Mouse (Mus musculus): ENCODE measurements around the gene Car9.
"Not testable (repeated sequence)": the region's sequence is repeated elsewhere in the genome, so short reads cannot be mapped to it uniquely, and the experiment has no call there.

Gene Car9

DNA sequence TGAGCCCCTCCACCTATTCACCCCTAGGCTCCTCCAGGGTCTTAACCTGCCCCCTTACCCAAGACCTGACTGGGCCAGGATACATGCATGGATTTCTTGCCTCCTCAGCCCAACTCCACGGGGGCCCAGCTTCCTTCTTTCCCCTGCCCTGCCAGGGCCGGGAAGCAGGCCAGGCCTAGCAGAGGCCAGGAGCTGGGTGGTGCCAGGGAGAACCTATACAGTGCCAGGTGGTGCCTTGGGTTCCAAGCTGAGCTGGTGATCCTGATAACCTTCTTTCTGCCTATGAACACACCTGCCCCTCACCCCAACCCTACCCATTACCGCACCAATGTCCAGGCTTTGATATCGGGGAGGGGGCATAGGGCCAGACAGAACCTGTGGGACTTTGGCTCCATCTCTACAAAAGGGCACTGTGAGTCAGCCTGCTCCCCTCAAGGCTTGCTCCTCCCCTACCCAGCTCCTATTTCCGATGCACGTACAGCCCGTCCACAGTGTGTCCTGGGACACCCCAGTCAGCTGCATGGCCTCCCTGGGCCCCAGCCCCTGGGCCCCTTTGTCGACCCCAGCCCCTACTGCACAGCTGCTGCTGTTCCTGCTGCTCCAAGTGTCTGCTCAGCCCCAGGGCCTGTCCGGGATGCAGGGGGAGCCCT is at the start of gene Car9:
TSS of gene Car9 (plus strand) at position 431 of the 650 bp plus-strand sequence.
- DNase-seq (ENCODE audit: low read depth in 1 of 2, low spot score in 2 of 2): no peak

DNA sequence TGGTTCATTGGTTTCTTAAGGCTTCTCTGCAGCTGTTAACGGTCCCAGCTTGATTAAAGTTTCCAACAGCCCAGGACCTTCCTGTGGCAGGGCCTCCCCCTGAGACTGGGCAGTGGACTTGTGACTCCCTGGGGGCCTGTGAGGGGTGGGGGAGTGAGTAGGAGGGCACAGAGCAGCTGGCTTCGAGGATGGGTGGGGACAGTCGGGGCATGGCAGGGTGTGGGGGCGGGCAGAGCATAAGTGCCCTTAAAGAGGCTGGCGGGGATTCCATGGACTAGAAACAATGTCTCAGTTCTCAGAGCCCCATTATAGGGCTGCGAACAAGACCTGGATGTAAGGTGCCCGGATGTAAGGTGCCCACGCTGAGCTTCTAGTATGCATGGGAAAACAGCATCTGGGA is 49.6 kb upstream of the Car9 start:
- no peak for DNase-seq (ENCODE audit: low read depth in 1 of 2, low spot score in 2 of 2)

DNA sequence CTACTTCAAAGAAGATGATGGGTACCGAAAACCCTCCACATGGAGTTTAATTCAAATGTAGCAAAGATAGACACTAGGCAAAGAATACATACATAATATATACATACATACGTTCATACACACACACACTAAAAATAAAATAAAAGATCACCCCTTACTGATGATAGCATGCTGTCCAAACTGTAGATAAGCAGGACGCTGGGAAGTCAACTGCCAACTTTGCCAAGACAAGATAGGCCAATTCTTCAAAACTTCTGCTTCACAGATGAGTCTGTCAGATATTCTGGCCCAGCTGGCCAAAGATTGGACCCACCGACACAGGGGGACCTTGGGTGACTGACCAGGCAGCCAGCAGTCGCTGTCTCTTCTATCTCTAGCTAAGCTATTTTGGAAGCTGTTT is 43.7 kb upstream of the Car9 start:
- no peak for DNase-seq (ENCODE audit: low read depth in 1 of 2, low spot score in 2 of 2)

GRCm38 (mm10) chr4:43465935-43466334 is 40.8 kb upstream of the Car9 start:
- no peak for DNase-seq (ENCODE audit: low read depth in 1 of 2, low spot score in 2 of 2)

DNA sequence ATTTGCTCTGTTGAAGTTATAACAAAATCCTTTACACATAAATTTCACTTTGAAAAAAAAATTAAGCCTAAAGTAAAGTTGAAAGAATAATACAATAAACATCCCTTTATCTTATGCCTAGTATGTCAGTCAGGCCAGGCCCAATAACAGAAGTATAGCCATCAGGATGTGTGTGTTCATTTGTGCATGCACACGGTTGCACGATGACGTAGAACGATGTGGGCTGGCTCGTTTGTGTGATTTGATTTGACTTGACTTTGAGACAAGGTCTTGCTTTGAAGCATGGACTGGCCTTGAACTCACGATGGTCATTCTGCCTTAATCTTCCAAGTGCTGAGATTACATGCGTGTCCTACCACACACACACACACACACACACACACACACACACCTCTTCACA is 39.9 kb upstream of the Car9 start:
- DNase-seq (ENCODE audit: low read depth in 1 of 2, low spot score in 2 of 2): no peak

DNA sequence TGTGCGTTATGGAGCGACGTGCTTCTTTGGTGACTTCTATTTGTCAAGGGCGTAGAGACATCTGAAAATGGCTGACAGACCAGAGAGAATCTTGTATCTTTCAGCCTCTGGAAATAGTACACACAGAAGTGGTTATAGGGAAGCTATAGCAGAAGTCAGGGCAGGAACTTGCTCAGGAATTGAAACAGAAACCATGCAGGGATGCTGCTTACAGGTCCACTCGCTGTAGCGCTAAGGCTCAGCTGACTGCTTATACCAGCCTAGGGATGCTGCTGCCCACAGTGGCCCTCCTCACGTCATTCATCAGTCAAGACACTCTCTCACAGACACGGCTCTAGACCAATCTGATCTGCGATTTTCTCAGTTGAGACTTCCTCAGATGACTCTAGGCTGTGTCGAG is 36.5 kb upstream of the Car9 start:
- DNase-seq (ENCODE audit: low read depth in 1 of 2, low spot score in 2 of 2): no peak

DNA sequence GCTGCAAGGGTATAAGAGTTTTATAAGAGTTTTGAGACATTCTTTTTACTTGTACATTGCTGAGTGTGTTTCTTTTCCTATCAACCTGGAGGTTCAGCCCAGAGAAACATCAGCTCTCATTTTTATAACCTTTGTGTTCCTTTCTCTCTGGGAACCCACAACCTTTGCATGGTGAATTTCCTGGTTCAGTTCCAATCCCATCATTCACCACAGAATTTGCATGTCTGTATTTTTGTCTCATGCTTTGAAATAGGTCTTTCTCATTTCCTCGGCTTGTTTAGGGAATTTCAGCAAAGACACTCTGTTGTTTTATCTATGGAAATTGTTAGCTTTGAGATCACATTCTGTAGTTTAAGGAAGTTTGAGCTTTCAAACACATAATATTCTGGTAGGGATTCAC is 33.1 kb upstream of the Car9 start:
- no peak for DNase-seq (ENCODE audit: low read depth in 1 of 2, low spot score in 2 of 2)

- DNase-seq (ENCODE audit: low read depth in 1 of 2, low spot score in 2 of 2): no peak
Measured at GRCm38 (mm10) chr4:43476604-43477003, 30.2 kb upstream of the Car9 start.

DNA sequence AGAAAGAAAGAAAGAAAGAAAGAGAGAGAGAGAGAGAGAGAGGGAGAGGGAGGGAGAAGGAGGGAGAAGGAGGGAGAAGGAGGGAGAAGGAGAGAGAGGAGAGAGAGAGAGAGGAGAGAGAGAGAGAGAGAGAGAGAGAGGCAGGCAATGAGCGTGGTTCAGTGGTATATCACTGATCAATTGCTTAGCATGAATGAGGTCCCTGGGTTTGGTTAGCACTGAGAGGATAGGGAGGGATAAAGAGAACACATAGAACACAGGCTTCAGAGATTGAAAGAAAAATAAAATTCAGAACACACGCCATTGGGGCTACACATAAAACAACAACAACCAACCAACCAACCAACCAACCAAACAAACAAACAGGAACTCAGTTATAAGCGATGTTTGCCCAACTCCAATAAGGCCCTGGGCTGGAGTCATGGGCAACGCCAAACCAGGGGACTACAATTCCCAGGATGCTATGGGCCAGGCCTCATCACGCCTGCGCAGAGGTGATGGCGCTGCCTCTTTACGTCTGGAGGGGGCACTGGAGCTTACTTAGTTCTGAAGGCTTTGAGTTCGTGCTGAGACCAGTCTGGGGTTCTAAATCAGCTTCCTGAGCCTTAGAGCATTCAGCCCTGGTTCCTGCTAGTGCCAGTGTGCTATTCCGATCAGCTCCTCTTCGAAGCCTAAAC is 28.8 kb upstream of the Car9 start:
- DNase-seq (ENCODE audit: low read depth in 1 of 2, low spot score in 2 of 2): peak; percentile 68 to 83

DNA sequence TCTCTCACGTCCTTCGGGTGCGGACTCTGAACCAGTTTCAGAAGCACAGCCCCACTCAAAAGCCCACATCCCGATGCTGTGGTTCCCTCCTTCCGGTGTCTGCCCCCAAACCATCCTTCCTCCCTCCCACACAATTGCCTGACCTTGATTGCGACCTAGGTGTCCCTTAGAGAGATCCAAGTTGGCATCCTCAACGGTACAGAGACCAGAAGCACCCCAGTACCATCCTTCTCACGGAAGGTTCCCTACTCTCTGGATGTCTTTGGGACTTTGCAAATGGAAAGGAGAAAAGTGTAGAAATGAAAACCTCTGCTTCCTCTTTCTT is 28.3 kb upstream of the Car9 start:
- no peak for DNase-seq (ENCODE audit: low read depth in 1 of 2, low spot score in 2 of 2)

DNA sequence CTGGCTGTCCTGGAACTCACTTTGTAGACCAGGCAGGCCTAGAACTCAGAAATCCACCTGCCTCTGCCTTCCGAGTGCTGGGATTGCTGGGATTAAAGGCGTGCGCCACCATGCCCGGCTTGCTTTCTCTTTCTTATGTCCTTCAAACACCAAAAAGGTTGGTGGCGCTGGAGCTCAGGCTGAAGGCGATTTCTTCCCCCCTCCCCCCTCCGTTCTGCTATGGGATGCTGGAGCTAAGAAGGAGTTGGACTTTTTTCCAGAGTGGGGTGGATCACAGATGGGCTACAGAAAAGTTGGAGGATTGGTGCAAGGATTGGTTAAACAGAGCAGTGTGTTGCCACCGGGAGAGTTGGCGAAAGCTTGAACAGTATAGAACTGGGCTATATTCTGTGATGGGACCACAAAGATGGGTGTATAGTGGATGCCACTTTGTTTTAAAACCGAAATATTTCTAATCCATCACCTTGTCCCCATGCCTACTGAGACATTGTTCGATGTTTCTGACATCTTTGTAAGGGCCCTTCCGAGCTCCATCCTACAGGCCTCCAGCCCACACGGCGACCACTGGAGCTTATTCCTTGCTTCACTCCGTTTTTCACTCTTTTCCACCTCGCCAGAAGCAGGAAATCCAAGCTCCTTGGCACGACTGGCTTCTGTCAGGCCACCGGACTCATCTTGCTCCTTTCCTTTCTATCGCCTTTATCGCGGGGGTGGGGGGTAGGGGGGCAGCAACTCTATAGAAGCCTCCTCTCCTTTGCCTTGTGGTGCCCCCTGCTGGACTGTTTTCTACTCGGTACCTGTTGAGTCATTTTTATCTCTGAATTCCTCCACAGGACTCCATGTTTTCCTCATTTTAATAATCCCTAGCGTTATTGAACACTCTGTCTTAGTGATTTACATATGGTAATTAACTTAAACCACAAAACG is 27.6 kb upstream of the Car9 start:
- peak in 1 of 2 experiments; percentile 44 for DNase-seq (ENCODE audit: low read depth in 1 of 2, low spot score in 2 of 2)

- DNase-seq (ENCODE audit: low read depth in 1 of 2, low spot score in 2 of 2): no peak
Measured at GRCm38 (mm10) chr4:43480985-43481384, 25.8 kb upstream of the Car9 start.

DNA sequence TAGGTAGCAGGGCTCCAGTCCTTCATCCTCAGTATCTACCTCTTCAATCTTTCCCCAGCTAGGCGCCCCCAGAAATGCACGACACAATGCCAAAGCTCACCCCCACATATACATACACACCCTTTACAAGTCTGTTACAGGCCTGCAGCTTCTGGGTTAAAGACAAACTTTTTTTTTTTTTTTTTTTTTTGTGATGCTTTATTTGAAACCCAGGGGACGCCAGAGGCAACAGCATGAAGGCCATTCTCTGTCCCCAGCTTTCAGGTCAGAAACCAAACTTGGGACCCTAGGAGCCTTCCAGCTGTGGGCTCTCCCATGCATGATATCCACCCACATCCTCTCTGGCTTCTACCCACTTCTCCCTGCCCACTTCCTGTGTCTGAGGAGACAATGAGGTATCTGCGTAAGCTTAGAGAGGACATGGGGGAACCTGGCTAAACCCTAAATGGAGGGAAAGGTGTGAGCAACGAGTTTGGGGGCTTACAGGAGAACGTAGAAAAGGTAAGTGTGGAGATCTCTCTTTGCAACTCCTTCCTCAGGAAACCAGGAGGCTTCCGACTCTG is 24.8 kb upstream of the Car9 start:
- no peak for DNase-seq (ENCODE audit: low read depth in 1 of 2, low spot score in 2 of 2)

DNA sequence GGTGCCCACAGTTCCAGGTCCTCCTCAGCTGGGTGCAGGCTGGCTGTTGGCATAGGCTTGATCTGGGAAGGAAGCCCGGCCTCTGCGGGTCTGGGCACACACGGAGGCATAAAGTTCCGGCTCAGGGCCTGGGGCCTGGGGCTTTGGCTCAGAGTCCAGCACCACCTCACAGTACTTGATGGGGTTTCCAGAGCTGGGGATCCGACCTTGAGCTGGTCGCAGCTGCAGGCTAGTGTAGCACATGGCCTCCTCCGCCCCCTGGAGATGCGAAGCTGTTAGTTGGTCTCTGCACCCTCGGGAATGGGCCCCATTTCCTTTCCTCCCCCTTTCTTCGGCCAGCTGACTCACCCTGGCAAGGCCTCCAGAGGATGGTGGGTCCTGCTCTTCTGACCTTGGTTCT is 24.2 kb upstream of the Car9 start:
- no peak for DNase-seq (ENCODE audit: low read depth in 1 of 2, low spot score in 2 of 2)

DNA sequence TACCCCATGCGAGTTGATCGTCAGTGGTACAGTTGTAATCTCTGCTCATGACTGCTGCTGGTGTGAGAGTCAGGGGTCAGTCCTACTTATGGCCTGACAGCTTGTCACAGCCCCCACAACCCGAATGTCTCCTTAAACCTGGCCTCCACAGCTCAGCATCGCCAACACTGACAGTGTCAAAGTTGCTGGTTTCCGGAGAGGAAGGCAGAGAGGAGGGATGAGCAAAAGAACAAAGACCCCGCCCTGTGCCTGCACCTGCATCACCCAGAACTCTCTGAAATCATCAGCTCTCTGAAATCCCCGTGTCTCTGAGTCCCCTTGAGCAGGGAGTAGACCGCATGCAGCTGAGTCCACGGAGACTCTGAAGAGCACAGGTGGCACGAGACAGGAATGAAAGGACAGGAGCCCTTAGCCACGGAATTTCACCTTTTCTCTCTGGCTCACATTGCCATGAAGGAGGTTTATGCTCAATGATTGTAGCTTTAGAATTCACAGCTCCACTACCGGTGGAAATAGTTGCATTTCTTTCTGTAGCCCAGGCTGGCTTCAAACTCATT is 23.2 kb upstream of the Car9 start, which contains the start of gene Sit1:
TSS of gene Sit1 (minus strand) at position 200 of the 557 bp plus-strand sequence.
- DNase-seq (ENCODE audit: low read depth in 1 of 2, low spot score in 2 of 2): no peak

GRCm38 (mm10) chr4:43485666-43486065 is 21.1 kb upstream of the Car9 start:
- DNase-seq (ENCODE audit: low read depth in 1 of 2, low spot score in 2 of 2): not testable (repeated sequence)

DNA sequence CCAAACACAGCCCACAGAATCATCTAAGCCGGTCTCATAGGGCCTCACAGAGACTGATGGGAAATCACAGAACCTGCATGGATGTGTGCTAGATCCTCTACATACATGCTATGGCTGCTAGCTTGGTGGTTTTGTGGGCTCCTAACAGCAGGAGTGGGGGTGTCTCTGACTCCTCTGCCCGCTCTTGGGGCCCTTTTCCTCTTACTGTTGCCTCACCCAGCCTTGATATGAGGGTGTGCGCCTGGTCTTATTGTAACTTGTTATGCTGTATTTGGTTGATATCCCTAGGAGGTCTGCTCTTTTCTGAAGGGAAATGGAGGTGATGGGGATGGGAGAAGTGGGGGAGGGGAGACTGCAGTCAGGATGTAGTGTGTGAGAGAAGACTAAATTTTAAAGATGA is 17.2 kb upstream of the Car9 start:
- no peak for DNase-seq (ENCODE audit: low read depth in 1 of 2, low spot score in 2 of 2)

DNA sequence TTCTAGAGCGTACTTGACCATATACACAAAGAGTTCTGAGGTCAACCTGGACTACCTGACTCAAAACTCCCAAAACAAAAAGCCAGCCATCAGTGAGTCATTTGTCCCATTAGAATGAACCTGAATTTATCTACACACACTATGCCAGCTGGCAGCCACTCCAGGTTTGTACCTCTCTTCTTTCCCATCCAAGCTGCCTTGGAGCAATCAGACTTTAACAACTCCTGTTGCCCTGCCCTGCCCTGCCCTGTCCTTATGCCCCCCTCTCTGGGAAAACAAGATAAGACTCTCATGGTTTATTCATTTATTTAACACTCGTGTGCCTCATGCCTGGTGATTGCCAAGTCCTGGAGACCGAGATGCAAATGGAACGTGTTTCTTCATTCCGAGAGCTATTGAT is 16.0 kb upstream of the Car9 start:
- DNase-seq (ENCODE audit: low read depth in 1 of 2, low spot score in 2 of 2): no peak

GRCm38 (mm10) chr4:43492101-43492820 is 14.5 kb upstream of the Car9 start:
- DNase-seq (ENCODE audit: low read depth in 1 of 2, low spot score in 2 of 2): no peak

DNA sequence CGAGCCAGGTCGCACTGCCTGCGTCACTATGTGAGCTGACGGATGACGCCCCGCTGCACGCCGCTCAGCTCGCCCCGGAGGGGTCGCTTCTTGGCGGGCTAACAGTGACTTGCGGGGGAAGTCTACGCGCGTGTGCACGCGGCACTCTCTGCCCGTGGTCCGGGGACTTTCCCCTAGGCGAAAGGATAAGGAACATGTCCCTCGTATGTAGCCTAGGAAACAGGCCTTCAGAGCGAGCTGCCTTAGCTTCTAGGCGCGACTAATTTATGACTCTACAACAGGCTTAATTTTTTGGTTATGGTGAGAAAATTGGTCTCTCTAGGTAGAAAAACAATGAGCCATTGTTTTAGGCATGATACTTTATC is 14.0 kb upstream of the Car9 start, which contains the start of gene Ccdc107:
TSS of gene Ccdc107 (plus strand) at position 80 of the 365 bp plus-strand sequence.
- DNase-seq (ENCODE audit: low read depth in 1 of 2, low spot score in 2 of 2): peak; percentile 78 to 86

All from monocyte, adult 2 months (primary cell).